Mouse (Mus musculus): ENCODE results near the gene Hagh. TPM values are rescaled to one million over a fixed set of nuclear protein-coding genes. Genes with fewer than 3 reads are reported as not detected.

Hagh gene
- polyA plus RNA-seq, 1 experiment from 2014 or later, result 69.1 TPM

GRCm38 (mm10) chr17:24886932-24887271 lies 47.0 kb downstream of the Hagh start:
- H3K4me3 ChIP-seq (ENCODE audit: low read length), result peak overlapping the region; percentile 97

GRCm38 (mm10) chr17:24887291-24888080 lies 47.5 kb downstream of the Hagh start:
- Histone ChIP-seq H3K4me2 (ENCODE audit: low read depth, low read length) (peak overlapping the region; percentile 98), H3K4me3 (ENCODE audit: low read length) (peak overlapping the region; percentile 97), H3K27ac (ENCODE audit: low read length) (peak overlapping the region; percentile 80; the same call in 1 of the 2 replicates), H3K9me3 (replicated peaks; ENCODE audit: control insufficient read depth, low read length) (no peaks in the 10 kb centered on the region), H3K27me3 (ENCODE audit: control insufficient read depth, insufficient read depth, low read length) (no peaks in the 10 kb centered on the region), H3K36me3 (ENCODE audit: control insufficient read depth, insufficient read depth) (peaks cover 27% of the 10 kb centered on the region), H3K9ac (ENCODE audit: low read length) (peak overlapping the region; percentile 94), H3K4me1 (ENCODE audit: control insufficient read depth, insufficient read depth, low read length) (peaks cover 20% of the 10 kb centered on the region)
- 58% methylated on average over 18 of the region's 18 CpGs for WGBS
- ATAC-seq (replicated peaks; ENCODE audit: extremely low read depth, insufficient read depth, low FRiP score), result no peak

More at GRCm38 (mm10) chr17:24886932-24887271, 47.0 kb downstream of the Hagh start:
- peak; percentile 2; the same call in 1 of the 2 replicates for ATAC-seq (replicated peaks; ENCODE audit: extremely low read depth, insufficient read depth, low FRiP score)
- Histone ChIP-seq H3K4me1 (ENCODE audit: control insufficient read depth, insufficient read depth, low read length) (peaks cover 20% of the 10 kb centered on the region), H3K27me3 (ENCODE audit: control insufficient read depth, insufficient read depth, low read length) (no peaks in the 10 kb centered on the region), H3K9ac (ENCODE audit: low read length) (peak overlapping the region; percentile 94), H3K36me3 (ENCODE audit: control insufficient read depth, insufficient read depth) (peaks cover 24% of the 10 kb centered on the region), H3K27ac (ENCODE audit: low read length) (peak overlapping the region; percentile 80), H3K9me3 (replicated peaks; ENCODE audit: control insufficient read depth, low read length) (no peaks in the 10 kb centered on the region), H3K4me2 (ENCODE audit: low read depth, low read length) (peak overlapping the region; percentile 98)
- under 1% methylated on average over 18 of the region's 18 CpGs for WGBS

- no peak overlapping the region for H3K9ac ChIP-seq (ENCODE audit: low read length)
- no peaks in the 10 kb centered on the region for H3K27me3 ChIP-seq (ENCODE audit: control insufficient read depth, insufficient read depth, low read length)
- peaks cover 28% of the 10 kb centered on the region for H3K36me3 ChIP-seq (ENCODE audit: control insufficient read depth, insufficient read depth)
- H3K9me3 ChIP-seq (replicated peaks; ENCODE audit: control insufficient read depth, low read length), result no peaks in the 10 kb centered on the region
- peaks cover 23% of the 10 kb centered on the region for H3K4me1 ChIP-seq (ENCODE audit: control insufficient read depth, insufficient read depth, low read length)
- 87% methylated on average over 3 of the region's 3 CpGs for WGBS
- H3K4me2 ChIP-seq (ENCODE audit: low read depth, low read length), result no peak overlapping the region
- ATAC-seq (replicated peaks; ENCODE audit: extremely low read depth, insufficient read depth, low FRiP score), result no peak
- no peak overlapping the region for H3K4me3 ChIP-seq (ENCODE audit: low read length)
- H3K27ac ChIP-seq (ENCODE audit: low read length), result no peak overlapping the region
These were observed 48.9 kb downstream of the Hagh start for GRCm38 (mm10) chr17:24888862-24889261.

- H3K4me2 ChIP-seq (ENCODE audit: low read depth, low read length), result no peak overlapping the region
- no peak overlapping the region for H3K27ac ChIP-seq (ENCODE audit: low read length)
- 85% methylated on average over 19 of the region's 19 CpGs for WGBS
- no peaks in the 10 kb centered on the region for H3K27me3 ChIP-seq (ENCODE audit: control insufficient read depth, insufficient read depth, low read length)
- no peak for ATAC-seq (replicated peaks; ENCODE audit: extremely low read depth, insufficient read depth, low FRiP score)
- peaks cover 24% of the 10 kb centered on the region for H3K4me1 ChIP-seq (ENCODE audit: control insufficient read depth, insufficient read depth, low read length)
- H3K36me3 ChIP-seq (ENCODE audit: control insufficient read depth, insufficient read depth), result peaks cover 28% of the 10 kb centered on the region
- H3K9ac ChIP-seq (ENCODE audit: low read length), result no peak overlapping the region
- no peak overlapping the region for H3K4me3 ChIP-seq (ENCODE audit: low read length)
- no peaks in the 10 kb centered on the region for H3K9me3 ChIP-seq (replicated peaks; ENCODE audit: control insufficient read depth, low read length)
These were observed 50.5 kb downstream of the Hagh start for GRCm38 (mm10) chr17:24890151-24891092.

- Histone ChIP-seq H3K4me1 (ENCODE audit: control insufficient read depth, insufficient read depth, low read length) (peaks cover 28% of the 10 kb centered on the region), H3K9me3 (replicated peaks; ENCODE audit: control insufficient read depth, low read length) (no peaks in the 10 kb centered on the region), H3K9ac (ENCODE audit: low read length) (no peak overlapping the region), H3K36me3 (ENCODE audit: control insufficient read depth, insufficient read depth) (peaks cover 28% of the 10 kb centered on the region), H3K27me3 (ENCODE audit: control insufficient read depth, insufficient read depth, low read length) (no peaks in the 10 kb centered on the region), H3K4me2 (ENCODE audit: low read depth, low read length) (no peak overlapping the region), H3K4me3 (ENCODE audit: low read length) (no peak overlapping the region), H3K27ac (ENCODE audit: low read length) (no peak overlapping the region)
- ATAC-seq (replicated peaks; ENCODE audit: extremely low read depth, insufficient read depth, low FRiP score), result no peak
- 80% methylated on average over 13 of the region's 13 CpGs for WGBS
These were observed 51.4 kb downstream of the Hagh start for GRCm38 (mm10) chr17:24891321-24891720.

GRCm38 (mm10) chr17:24892785-24893184 lies 52.8 kb downstream of the Hagh start:
- WGBS, result 83% methylated on average over 12 of the region's 12 CpGs
- no peak for ATAC-seq (replicated peaks; ENCODE audit: extremely low read depth, insufficient read depth, low FRiP score)
- Histone ChIP-seq H3K4me2 (ENCODE audit: low read depth, low read length) (no peak overlapping the region), H3K4me3 (ENCODE audit: low read length) (no peak overlapping the region), H3K27me3 (ENCODE audit: control insufficient read depth, insufficient read depth, low read length) (no peaks in the 10 kb centered on the region), H3K27ac (ENCODE audit: low read length) (no peak overlapping the region), H3K36me3 (ENCODE audit: control insufficient read depth, insufficient read depth) (peaks cover 28% of the 10 kb centered on the region), H3K4me1 (ENCODE audit: control insufficient read depth, insufficient read depth, low read length) (peaks cover 32% of the 10 kb centered on the region), H3K9ac (ENCODE audit: low read length) (no peak overlapping the region), H3K9me3 (replicated peaks; ENCODE audit: control insufficient read depth, low read length) (no peaks in the 10 kb centered on the region)

- Histone ChIP-seq H3K36me3 (ENCODE audit: control insufficient read depth, insufficient read depth) (peaks cover 28% of the 10 kb centered on the region), H3K9me3 (replicated peaks; ENCODE audit: control insufficient read depth, low read length) (no peaks in the 10 kb centered on the region), H3K4me1 (ENCODE audit: control insufficient read depth, insufficient read depth, low read length) (peaks cover 28% of the 10 kb centered on the region), H3K27me3 (ENCODE audit: control insufficient read depth, insufficient read depth, low read length) (no peaks in the 10 kb centered on the region), H3K4me2 (ENCODE audit: low read depth, low read length) (no peak overlapping the region), H3K9ac (ENCODE audit: low read length) (no peak overlapping the region), H3K4me3 (ENCODE audit: low read length) (no peak overlapping the region), H3K27ac (ENCODE audit: low read length) (no peak overlapping the region)
- no peak for ATAC-seq (replicated peaks; ENCODE audit: extremely low read depth, insufficient read depth, low FRiP score)
- WGBS, result 94% methylated on average over 2 of the region's 2 CpGs
These were observed 53.3 kb downstream of the Hagh start for GRCm38 (mm10) chr17:24893276-24893675.

GRCm38 (mm10) chr17:24894061-24894994 lies 54.4 kb downstream of the Hagh start:
- Histone ChIP-seq H3K4me2 (ENCODE audit: low read depth, low read length) (peak overlapping the region; percentile 99), H3K27ac (ENCODE audit: low read length) (peak overlapping the region; percentile 94), H3K9me3 (replicated peaks; ENCODE audit: control insufficient read depth, low read length) (no peaks in the 10 kb centered on the region), H3K9ac (ENCODE audit: low read length) (peak overlapping the region; percentile 92), H3K36me3 (ENCODE audit: control insufficient read depth, insufficient read depth) (peaks cover 28% of the 10 kb centered on the region), H3K4me3 (ENCODE audit: low read length) (peak overlapping the region; percentile 90), H3K4me1 (ENCODE audit: control insufficient read depth, insufficient read depth, low read length) (peaks cover 30% of the 10 kb centered on the region), H3K27me3 (ENCODE audit: control insufficient read depth, insufficient read depth, low read length) (no peaks in the 10 kb centered on the region)
- 0 out of 2 replicates have a peak, but pooled peaks have one; percentile 3 for ATAC-seq (replicated peaks; ENCODE audit: extremely low read depth, insufficient read depth, low FRiP score)
- WGBS, result 10% methylated on average over 31 of the region's 31 CpGs

All from heart, embryonic 16.5 days (tissue).